Mouse (Mus musculus): ENCODE data around the gene Rplp1. TPM values are rescaled to one million over a fixed set of nuclear protein-coding genes. Genes with fewer than 3 reads are reported as not detected.
A peak's percentile ranks its signal among the peaks of the same experiment; 100 is the strongest.

The Rplp1 gene
- polyA plus RNA-seq, 1 experiment, result 4,235 TPM

- no peaks in the 10 kb centered on the region for H3K4me1 ChIP-seq (ENCODE audit: control insufficient read depth, insufficient read depth, low read length)
- TF ChIP-seq CTCF (IDR thresholded peaks at IDR 0.05; ENCODE audit: borderline replicate concordance, insufficient read depth, low read length), result no peak
- TF ChIP-seq POLR2A (IDR thresholded peaks at IDR 0.05; ENCODE audit: low read depth, low read length), result no peak
- H3K4me3 ChIP-seq (ENCODE audit: insufficient read depth, low read length), result peak overlapping the region; percentile 81
- H3K27ac ChIP-seq (ENCODE audit: insufficient read depth, low read length), result peak overlapping the region; percentile 24; the same call in 1 of the 2 replicates
Observed at GRCm38 (mm10) chr9:61945973-61946611, 31.8 kb upstream of the Rplp1 start.

GRCm38 (mm10) chr9:61941054-61941453 is 26.7 kb upstream of the Rplp1 start:
- Histone ChIP-seq H3K4me1 (ENCODE audit: control insufficient read depth, insufficient read depth, low read length) (no peaks in the 10 kb centered on the region), H3K4me3 (ENCODE audit: insufficient read depth, low read length) (no peak overlapping the region), H3K27ac (ENCODE audit: insufficient read depth, low read length) (no peak overlapping the region)
- TF ChIP-seq POLR2A (IDR thresholded peaks at IDR 0.05; ENCODE audit: low read depth, low read length) (no peak), CTCF (IDR thresholded peaks at IDR 0.05; ENCODE audit: borderline replicate concordance, insufficient read depth, low read length) (no peak)

- Histone ChIP-seq H3K4me1 (ENCODE audit: control insufficient read depth, insufficient read depth, low read length) (no peaks in the 10 kb centered on the region), H3K27ac (ENCODE audit: insufficient read depth, low read length) (no peak overlapping the region), H3K4me3 (ENCODE audit: insufficient read depth, low read length) (no peak overlapping the region)
- TF ChIP-seq POLR2A (IDR thresholded peaks at IDR 0.05; ENCODE audit: low read depth, low read length) (no peak), CTCF (IDR thresholded peaks at IDR 0.05; ENCODE audit: borderline replicate concordance, insufficient read depth, low read length) (no peak)
Observed at GRCm38 (mm10) chr9:61933333-61933732, 19.0 kb upstream of the Rplp1 start.

DNA sequence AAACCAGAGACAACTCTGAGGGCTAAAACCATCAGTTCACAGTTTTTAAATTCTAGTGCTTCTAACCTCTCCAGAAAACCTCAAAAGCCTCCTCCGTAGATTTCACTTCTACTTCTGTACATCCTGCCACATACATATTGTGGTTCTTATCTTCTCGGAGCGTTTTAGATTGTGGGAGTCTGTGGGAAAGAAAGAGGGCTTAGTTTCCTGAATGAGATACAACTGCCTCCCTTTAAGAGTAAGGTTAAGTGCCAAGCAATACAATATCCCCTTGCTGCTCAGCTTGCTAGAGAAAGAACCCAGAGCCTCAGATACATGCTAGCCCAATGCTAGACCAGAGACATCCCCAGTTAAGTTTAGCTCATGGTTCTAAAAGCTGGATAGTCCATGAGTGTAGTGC is 17.7 kb upstream of the Rplp1 start:
- Histone ChIP-seq H3K4me1 (ENCODE audit: control insufficient read depth, insufficient read depth, low read length) (no peaks in the 10 kb centered on the region), H3K4me3 (ENCODE audit: insufficient read depth, low read length) (no peak overlapping the region), H3K27ac (ENCODE audit: insufficient read depth, low read length) (no peak overlapping the region)
- TF ChIP-seq CTCF (IDR thresholded peaks at IDR 0.05; ENCODE audit: borderline replicate concordance, insufficient read depth, low read length) (no peak), POLR2A (IDR thresholded peaks at IDR 0.05; ENCODE audit: low read depth, low read length) (no peak)

GRCm38 (mm10) chr9:61925086-61925660 is 10.8 kb upstream of the Rplp1 start:
- H3K27ac ChIP-seq (ENCODE audit: insufficient read depth, low read length), result no peak overlapping the region
- TF ChIP-seq CTCF (IDR thresholded peaks at IDR 0.05; ENCODE audit: borderline replicate concordance, insufficient read depth, low read length) (no peak), POLR2A (IDR thresholded peaks at IDR 0.05; ENCODE audit: low read depth, low read length) (no peak)
- no peak overlapping the region for H3K4me3 ChIP-seq (ENCODE audit: insufficient read depth, low read length)
- no peaks in the 10 kb centered on the region for H3K4me1 ChIP-seq (ENCODE audit: control insufficient read depth, insufficient read depth, low read length)

DNA sequence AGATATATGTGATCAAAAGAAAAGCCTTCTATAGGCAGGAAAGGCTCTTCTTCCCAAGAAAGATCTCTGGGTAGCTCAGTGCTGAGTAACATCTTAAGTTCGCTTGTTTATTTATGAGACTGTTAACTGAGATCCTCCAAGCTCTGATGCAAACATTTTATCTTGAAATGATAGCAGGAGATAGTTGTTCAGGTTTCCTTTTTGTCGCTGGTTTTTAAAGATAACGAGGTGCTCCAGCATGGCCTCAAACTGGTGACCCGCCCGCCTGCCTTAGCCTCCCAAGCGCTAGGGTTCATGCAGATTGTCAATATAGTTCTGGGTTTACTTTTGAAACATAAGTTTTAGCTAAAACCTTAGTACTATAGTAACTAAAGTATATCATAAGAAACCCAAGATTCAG is 6.0 kb upstream of the Rplp1 start:
- Histone ChIP-seq H3K27ac (ENCODE audit: insufficient read depth, low read length) (no peak overlapping the region), H3K4me1 (ENCODE audit: control insufficient read depth, insufficient read depth, low read length) (no peaks in the 10 kb centered on the region; the same call in 1 of the 2 replicates), H3K4me3 (ENCODE audit: insufficient read depth, low read length) (no peak overlapping the region)
- TF ChIP-seq POLR2A (IDR thresholded peaks at IDR 0.05; ENCODE audit: low read depth, low read length), result no peak
- TF ChIP-seq CTCF (IDR thresholded peaks at IDR 0.05; ENCODE audit: borderline replicate concordance, insufficient read depth, low read length), result no peak

DNA sequence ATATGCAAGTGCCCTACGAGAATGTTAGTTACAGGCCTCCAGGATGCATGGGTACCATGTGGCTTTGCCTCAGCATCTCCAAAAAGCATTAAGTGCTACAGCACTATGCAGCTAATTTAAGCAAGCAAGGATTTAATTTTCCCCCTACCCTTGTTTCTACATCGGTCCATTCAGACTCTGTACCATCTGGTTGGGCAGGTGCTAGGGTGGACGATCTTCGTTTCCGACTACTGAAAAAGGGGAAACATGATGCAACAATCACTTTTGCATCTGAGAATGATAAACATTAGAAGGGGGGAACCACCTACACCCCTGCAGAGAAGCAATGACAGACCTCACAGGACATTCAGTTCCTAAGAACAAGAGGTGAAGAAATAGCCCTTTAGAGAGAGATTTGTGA is 5.1 kb upstream of the Rplp1 start:
- Histone ChIP-seq H3K4me1 (ENCODE audit: control insufficient read depth, insufficient read depth, low read length) (no peaks in the 10 kb centered on the region; the same call in 1 of the 2 replicates), H3K27ac (ENCODE audit: insufficient read depth, low read length) (no peak overlapping the region), H3K4me3 (ENCODE audit: insufficient read depth, low read length) (no peak overlapping the region)
- TF ChIP-seq CTCF (IDR thresholded peaks at IDR 0.05; ENCODE audit: borderline replicate concordance, insufficient read depth, low read length), result no peak
- no peak for TF ChIP-seq POLR2A (IDR thresholded peaks at IDR 0.05; ENCODE audit: low read depth, low read length)

DNA sequence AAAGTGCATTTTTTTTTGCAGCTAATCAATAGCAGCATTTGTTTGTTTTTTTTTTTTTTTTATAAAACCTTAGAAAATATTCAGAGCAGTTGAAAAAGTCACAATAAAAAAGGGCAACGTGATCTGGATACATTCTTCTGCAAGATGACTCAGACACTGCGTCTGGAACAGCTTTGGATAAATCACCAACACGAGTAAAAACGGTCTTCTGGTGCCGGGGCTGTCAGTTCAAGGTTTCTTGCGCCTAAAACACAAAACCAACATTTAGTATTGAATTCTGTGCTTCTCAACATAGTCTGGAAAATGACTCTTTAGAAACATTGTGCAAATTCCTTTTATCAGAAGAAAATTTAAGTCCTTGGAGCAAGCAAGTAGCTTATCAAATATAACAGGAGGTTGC is 3.1 kb upstream of the Rplp1 start:
- H3K4me3 ChIP-seq (ENCODE audit: insufficient read depth, low read length), result no peak overlapping the region
- no peak overlapping the region for H3K27ac ChIP-seq (ENCODE audit: insufficient read depth, low read length)
- H3K4me1 ChIP-seq (ENCODE audit: control insufficient read depth, insufficient read depth, low read length), result no peaks in the 10 kb centered on the region; the same call in 1 of the 2 replicates
- no peak for TF ChIP-seq CTCF (IDR thresholded peaks at IDR 0.05; ENCODE audit: borderline replicate concordance, insufficient read depth, low read length)
- no peak for TF ChIP-seq POLR2A (IDR thresholded peaks at IDR 0.05; ENCODE audit: low read depth, low read length)

DNA sequence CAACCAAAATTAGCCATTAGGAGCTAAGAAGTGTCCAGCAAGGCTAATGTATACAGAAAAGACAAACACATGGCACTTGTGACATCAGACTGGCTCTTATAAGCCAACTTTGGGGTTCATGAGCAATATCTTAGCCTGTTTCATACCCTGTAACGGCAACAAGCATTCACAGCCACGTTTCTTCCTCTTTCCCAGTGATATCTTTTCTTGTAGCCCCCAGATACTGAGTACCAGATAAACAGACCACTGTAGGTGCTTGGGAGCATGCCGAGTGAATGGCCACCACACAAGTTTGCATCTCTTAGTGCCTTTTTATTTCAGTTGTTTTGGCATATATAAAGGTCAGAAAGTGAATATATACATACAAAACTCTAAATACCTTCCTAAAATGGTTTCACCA is 2.6 kb upstream of the Rplp1 start:
- no peak overlapping the region for H3K4me3 ChIP-seq (ENCODE audit: insufficient read depth, low read length)
- TF ChIP-seq POLR2A (IDR thresholded peaks at IDR 0.05; ENCODE audit: low read depth, low read length) (no peak), CTCF (IDR thresholded peaks at IDR 0.05; ENCODE audit: borderline replicate concordance, insufficient read depth, low read length) (no peak)
- H3K27ac ChIP-seq (ENCODE audit: insufficient read depth, low read length), result no peak overlapping the region
- no peaks in the 10 kb centered on the region; the same call in 1 of the 2 replicates for H3K4me1 ChIP-seq (ENCODE audit: control insufficient read depth, insufficient read depth, low read length)

GRCm38 (mm10) chr9:61915393-61916005 is 1.2 kb upstream of the Rplp1 start:
- Histone ChIP-seq H3K4me3 (ENCODE audit: insufficient read depth, low read length) (peak overlapping the region; percentile 64), H3K27ac (ENCODE audit: insufficient read depth, low read length) (peak overlapping the region; percentile 97; the same call in 1 of the 2 replicates), H3K4me1 (ENCODE audit: control insufficient read depth, insufficient read depth, low read length) (no peaks in the 10 kb centered on the region; the same call in 1 of the 2 replicates)
- no peak for TF ChIP-seq CTCF (IDR thresholded peaks at IDR 0.05; ENCODE audit: borderline replicate concordance, insufficient read depth, low read length)
- TF ChIP-seq POLR2A (IDR thresholded peaks at IDR 0.05; ENCODE audit: low read depth, low read length), result no peak
